Mouse (Mus musculus) lung, postnatal 36 days (tissue): ENCODE measurements at regions not wholly inside any gene's neighbourhood (a gene's known extent, or its start where the extent isn't known, plus 50 kb on each side); places are given as distances from the start of the nearest gene placed in this dataset.
A peak's percentile ranks its signal among the peaks of the same experiment; 100 is the strongest.

Experiments
- DNase-seq: peaks from one replicate; pipeline ENCODE4 v3.0.0; 2022; ENCODE audit warnings: mixed read lengths

DNA sequence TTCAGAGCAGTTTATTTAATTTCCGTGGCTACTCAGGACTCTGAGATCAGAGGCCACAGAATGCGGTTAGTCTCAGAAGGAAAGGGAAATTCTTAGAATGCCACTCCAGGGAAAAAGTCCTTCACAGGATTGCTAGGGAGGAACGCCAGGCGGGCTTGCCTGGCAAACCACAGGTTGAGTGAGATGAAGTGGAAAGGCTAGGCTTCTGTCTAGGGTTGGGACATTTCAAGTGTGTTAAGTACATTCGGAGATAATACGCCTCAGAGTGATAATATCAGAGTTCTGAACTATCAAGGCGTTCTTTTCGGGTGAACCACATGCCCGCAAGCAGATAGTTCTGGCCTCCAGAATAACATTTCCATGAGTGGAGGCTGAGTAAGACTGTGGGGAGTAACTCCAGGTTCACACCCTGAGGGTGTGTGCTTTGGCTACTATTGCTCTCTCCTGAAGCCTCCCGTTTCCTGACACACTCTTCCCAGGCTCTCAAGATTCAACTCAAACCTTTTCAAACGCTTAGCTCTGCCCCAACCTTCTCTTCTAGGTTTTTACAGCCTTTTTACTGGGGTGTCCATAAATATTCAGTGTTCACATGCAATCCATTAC is 119.3 kb upstream of the Nr5a2 start:
- peak; percentile 68 for DNase-seq

DNA sequence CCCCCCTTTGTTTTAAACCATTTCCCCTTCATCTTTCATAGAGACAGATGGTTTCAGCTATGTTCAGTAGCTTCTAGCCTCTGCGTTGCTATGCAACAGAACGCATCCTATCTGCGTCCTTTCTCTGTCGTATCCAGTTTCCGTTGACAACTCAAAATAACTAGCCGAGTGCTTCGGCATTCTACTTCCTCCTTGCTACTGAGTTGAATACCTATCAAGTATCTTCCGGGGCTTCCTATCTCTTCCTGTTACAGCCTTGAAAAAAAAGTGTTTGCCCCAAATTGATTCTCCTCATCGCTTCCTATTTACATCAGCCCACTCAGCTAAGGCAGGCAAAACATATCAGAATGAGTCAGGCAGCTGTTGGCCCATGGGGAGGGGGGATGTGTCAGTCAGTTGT is 114.5 kb upstream of the Nr5a2 start:
- no peak for DNase-seq

DNA sequence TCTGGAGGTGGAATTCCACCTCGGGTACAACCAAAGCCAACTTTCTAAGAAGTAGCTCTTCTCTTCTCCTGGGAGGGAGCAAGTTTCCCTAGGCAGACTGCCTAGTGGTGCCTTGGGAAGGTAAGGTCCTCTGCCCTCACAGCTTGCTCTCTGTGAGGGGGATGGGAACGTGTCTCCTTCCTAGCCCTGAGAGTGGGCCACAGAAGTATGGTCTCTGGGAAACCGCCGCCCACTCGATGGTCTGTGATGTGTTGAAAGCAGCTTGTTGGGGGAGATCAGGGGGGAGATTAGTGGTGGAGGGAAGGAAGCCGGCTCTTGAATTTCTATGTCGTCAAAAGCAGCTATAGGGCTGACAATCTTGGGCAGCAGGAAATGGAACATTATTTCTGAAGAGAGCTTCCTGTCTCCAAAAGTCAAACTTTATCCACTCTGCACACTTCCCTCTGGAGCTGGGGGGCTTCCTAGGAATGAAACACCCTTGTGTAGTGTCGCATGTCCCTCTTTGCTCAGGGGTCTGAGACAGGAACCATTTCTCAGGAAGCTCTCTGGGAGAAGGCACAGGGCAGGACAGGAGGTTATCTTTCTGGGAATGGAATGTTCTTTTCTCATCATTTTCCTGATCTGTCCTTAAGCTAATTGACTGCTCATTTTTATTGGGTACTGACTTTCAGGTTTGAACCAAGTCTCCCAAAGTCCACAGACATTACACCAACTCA is 113.8 kb upstream of the Nr5a2 start:
- DNase-seq: no peak

DNA sequence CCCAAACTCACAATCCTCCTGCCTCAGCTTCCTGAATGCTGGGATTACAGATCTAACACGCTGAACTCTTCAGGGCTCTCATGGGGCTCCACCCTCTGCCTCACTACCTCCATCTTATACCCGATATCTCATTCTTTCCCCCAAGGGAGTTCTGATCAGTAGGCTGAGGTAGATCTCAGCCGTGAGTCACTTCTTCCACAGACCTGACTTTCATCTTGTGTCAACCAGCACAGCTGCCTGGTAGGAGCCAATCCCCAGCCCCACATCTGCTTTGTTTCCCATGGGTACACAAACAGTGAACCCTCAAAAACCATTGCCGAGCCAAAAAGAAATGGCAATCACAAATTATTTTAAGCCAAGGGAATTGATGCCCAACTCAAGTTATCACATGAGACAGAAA is 100.7 kb upstream of the Nr5a2 start:
- DNase-seq: no peak

DNA sequence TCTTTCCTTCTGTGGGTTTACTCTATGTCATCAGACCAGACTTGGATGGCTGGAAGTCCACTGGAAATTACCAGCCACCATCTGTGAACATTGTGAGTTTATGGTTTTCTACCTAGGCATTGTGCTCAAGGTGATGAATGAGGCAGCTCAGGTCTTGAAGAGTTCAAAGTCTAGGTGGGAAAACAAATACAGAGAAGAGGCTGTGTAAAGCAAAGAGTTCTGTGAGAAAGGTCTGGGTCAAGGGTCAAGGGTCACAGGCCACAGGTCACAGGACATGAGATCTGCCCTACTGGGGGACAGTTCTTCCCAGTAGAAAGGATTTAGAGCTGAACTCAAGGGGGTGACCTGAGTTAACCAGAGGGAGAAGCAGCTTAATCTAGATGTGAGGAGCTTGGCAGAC is 92.9 kb upstream of the Nr5a2 start:
- no peak for DNase-seq

DNA sequence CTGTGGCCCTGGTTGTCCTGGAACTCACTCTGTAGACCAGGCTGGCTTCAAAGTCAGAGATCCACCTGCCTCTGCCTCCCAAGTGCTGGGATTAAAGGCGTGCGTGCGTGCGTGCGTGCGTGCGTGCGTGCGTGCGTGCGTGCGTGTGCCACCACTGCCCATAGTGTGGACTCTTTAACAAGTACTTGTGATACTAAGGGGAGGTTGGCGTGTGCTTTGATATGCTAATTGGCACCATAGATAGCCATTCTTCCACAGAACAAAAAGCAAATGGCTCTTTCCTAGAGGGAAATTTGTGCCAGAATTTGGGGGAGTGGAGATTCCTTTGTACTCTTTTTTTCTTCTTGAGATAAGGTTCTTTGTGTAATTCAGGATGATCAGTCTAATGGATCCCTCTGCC is 91.3 kb upstream of the Nr5a2 start:
- DNase-seq: no peak

DNA sequence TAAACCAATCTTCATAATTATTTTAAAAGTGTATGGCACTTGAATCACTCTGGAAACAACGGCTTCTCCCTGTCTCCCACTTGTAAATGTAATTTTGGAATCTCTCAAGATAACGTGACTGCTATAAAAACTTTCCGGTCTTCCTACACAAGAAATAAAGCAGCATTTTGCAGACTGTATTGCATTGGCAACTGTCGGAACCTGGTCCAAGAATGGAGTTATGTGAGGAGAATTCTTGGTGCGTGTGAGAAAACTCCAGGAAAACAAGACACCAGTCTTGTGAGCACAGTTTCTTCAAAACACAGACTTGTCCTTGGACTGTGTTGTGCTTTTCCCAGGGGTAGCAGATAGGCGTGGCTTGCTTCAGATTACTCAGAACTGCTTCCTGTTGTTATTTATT is 83.8 kb upstream of the Nr5a2 start:
- no peak for DNase-seq

DNA sequence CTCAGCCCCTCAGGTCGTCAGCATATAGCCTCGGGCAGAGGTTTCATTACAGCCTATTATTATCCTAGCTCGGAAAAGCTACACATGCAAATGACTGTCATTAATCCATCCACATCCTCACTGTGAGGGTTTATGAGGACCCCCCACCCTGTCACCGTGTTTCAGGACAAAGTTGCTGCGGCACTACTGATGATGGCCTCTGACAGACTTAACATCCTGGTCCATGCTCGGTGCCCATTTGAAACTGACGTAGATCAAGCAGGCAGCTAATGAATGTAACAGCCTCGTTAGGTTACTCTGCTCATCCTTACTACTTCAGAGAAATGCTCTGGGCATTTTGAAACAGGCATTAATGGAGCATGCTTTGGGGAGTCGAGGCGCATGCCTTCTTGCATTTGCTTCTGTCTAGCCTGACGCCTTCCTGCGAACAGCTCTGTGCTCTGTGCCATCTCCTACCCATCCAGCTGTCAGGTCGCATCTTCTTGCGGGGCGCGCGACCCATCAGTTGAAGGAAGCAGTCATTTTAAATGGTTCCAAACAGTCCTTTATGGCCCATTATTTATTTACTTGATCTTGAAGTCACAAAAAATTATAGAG is 82.3 kb upstream of the Nr5a2 start:
- no peak for DNase-seq

DNA sequence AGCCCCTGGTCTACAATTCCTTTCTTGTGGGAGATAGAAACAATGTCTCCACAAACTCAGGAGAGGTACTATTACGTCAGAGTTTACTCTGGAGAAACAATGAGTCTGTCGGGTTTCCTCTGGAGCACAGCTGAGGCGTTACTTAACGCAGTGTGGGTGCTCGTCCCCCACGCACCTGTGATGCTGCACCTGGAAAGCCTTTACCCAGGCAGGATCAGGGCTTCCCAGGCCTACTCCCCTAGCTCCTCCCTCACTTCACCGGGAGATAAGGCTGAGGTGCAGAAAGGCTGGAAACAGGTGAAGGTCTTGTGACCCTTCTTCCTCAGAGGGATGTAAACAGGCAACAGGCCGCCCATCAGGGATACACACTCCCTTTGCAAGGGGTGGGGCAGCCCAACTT is 80.7 kb upstream of the Nr5a2 start:
- no peak for DNase-seq

DNA sequence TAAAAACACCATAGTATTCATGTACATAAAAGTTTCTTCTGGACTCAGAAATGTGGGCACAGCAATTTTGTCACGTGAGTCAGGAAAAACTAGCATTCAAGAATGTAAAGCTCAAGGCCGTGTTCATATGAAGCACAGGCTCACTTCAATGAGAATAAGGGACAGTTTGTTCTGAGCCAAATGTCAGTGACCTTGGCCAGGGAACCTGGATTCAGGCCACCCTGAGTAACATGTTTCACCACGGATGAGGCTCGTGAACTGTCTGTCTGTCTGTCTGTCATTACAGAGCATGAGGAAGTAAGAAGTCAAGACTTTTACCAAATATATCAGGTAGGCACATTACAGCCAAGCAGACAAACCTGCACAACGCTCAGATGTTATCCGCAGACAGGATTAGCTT is 74.3 kb upstream of the Nr5a2 start:
- no peak for DNase-seq

DNA sequence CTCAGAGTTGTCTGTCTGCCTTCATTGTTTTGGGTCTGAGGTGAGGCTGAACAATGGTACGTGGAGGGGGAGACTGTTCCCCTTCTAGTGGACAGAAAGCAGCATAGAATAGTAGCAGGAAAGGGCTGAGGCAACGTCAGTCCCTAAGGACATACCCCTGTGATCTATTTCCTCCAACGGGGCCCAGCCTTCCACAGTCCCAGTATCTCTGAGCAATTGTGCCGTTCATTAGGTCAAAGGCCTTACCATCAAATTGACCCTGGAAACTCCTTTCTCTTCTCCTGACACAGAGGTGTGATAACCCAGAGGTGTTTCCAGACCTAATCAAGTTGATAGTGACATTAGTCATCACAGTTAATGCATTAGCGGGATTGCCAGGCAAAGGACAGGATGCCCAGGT is 73.4 kb upstream of the Nr5a2 start:
- no peak for DNase-seq

DNA sequence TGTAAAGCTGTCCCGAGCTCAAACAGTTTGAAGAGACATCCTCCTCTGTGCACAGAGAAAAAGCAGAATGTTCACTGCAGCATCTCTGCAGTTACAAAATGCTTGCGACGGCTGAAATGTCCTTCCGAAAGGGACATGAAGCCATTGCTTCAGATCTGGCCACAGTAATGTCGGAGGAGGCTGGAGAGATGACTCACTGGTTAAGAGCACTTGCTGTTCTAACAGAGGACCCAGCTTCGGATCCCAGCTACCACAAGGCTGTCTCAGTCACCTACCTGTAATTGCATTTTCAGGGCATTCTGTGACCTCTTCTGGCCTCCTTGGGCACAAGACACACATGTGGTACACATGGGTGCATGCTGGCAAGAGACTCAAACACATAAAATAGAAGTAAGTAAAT is 63.5 kb upstream of the Nr5a2 start:
- DNase-seq: no peak

DNA sequence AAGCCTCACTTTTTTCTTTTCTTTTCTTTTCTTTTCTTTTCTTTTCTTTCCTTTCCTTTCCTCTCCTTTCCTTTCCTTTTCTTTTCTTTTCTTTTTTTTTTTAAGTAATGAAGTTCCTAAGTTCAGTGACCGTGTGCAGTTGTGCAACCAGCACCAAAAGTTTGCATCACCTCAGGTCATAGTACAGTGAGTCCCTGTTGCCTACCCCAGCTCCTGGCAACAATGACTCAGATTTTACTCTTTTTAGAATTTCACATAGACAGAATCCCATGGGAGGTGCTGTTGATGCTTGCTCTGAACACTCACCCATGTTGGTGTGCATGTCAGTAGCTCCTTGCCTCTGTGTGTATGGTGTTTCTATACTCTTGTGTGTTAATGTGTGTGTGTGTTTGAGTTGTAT is 60.3 kb upstream of the Nr5a2 start:
- no peak for DNase-seq

DNA sequence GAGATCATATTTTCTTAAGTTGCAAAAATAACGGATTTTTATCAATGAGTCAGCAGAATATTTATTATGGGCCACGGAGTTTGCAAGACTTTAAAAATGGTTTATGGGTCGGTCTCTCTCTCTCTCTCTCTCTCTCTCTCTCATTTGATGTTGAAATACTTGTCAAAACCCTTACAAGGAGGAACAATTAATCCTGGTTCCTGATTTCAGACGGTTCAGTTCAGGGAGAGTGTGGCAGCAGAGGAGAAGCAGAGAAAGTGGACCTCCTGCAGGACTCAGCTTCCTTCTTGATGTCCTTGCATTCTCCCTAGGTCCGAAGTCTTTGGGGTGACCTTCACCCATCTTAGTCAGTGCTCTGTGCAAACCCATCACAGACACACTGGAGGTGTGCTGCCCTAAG is 57.4 kb upstream of the Nr5a2 start:
- DNase-seq: no peak

DNA sequence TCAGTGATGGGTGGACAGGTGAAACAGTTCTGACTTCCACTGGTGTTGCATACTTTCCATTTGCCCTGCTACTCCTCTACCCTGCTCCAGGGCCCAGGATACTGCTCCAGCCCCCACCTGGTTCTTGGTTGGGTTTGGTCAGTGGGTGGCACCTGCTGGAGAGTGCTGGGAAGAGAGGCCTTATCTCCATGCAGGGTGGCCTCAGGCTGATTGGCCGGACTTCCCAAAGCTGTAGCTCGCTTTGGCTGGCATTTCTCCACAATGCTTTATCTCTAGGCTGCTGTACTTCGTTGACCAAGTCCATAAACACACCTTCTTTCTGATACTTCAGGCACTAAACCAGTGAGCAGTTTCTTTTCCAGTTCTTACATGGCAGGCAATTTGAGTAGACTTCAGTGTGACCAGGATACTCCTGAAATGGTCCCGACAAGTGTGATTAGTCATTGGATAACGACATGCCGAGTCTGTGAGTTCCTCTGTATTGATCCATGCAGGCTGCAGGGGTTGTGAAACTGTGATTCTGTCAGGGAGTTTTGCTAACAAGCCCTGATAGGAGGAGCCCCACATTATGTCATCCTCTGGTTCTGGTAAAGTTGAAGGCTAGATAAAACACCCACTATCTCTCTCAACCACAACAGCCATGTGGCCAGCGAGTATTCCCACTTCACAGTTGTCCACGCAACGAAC is 50.1 kb upstream of the Nr5a2 start:
- DNase-seq: no peak
